Mouse (Mus musculus) lung, adult 18-20 months (tissue): ENCODE measurements around the gene Slc34a3.

Experiments
- DNase-seq, 2 experiments: peaks; one replicate each; pipeline ENCODE4 v3.0.0; 2022; ENCODE audit warnings: mixed read lengths in 2 of 2

Slc34a3 gene

GRCm38 (mm10) chr2:25193330-25193770 lies 40.8 kb downstream of the Slc34a3 start:
- DNase-seq = peak; percentile 88 to 91

- DNase-seq = no peak
These were observed 46.3 kb downstream of the Slc34a3 start for GRCm38 (mm10) chr2:25187841-25188240.

- no peak for DNase-seq
These were observed 47.6 kb downstream of the Slc34a3 start for GRCm38 (mm10) chr2:25186575-25186930.

- DNase-seq = peak; percentile 68 to 72
These were observed 48.3 kb downstream of the Slc34a3 start for GRCm38 (mm10) chr2:25185625-25186574.

- DNase-seq = no peak
These were observed 49.7 kb downstream of the Slc34a3 start for GRCm38 (mm10) chr2:25184496-25184895.

GRCm38 (mm10) chr2:25183336-25183735 lies 50.8 kb downstream of the Slc34a3 start:
- DNase-seq = no peak

- peak in 1 of 2 experiments; percentile 38 for DNase-seq
These were observed 51.5 kb downstream of the Slc34a3 start for GRCm38 (mm10) chr2:25182664-25183063.

- DNase-seq = no peak
These were observed 52.2 kb downstream of the Slc34a3 start for GRCm38 (mm10) chr2:25181891-25182397.

- peak; percentile 63 for DNase-seq
These were observed 52.9 kb downstream of the Slc34a3 start for GRCm38 (mm10) chr2:25180973-25181890.

GRCm38 (mm10) chr2:25180478-25180903 lies 53.7 kb downstream of the Slc34a3 start, which contains the start of gene Nrarp:
Gene Nrarp, plus strand, starts transcription at chr2:25180758.
- peak; percentile 96 to 97 for DNase-seq

- no peak for DNase-seq
These were observed 54.5 kb downstream of the Slc34a3 start for GRCm38 (mm10) chr2:25179566-25180217.
